Mouse (Mus musculus): ENCODE data around the gene 4930404H24Rik. TPM values are rescaled to one million over a fixed set of nuclear protein-coding genes. Genes with fewer than 3 reads are reported as not detected.

The 4930404H24Rik gene
- polyA plus RNA-seq, 1 experiment from 2014 or later, result not detected

DNA sequence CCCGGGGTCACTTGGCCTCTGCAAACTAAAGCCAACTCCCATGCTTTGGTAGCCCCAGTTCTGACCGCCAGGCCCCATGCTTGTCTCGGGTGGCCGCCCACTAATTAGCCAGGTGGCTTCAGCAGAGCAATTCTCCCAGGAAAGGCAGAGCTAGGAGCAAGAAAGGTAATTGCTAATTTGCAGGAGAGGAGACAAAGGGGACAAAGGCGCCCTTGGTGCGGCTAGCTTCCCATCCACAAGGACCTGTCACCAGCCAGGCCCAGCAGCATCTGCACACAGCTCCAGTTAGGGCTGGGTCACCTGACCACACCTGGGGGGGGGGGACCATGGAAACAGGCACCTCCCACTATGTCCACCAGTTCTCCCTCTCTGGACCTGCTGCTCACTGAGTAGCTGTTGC lies 19.0 kb downstream of the 4930404H24Rik start:
- H3K9ac ChIP-seq (ENCODE audit: low read length), result no peak overlapping the region

DNA sequence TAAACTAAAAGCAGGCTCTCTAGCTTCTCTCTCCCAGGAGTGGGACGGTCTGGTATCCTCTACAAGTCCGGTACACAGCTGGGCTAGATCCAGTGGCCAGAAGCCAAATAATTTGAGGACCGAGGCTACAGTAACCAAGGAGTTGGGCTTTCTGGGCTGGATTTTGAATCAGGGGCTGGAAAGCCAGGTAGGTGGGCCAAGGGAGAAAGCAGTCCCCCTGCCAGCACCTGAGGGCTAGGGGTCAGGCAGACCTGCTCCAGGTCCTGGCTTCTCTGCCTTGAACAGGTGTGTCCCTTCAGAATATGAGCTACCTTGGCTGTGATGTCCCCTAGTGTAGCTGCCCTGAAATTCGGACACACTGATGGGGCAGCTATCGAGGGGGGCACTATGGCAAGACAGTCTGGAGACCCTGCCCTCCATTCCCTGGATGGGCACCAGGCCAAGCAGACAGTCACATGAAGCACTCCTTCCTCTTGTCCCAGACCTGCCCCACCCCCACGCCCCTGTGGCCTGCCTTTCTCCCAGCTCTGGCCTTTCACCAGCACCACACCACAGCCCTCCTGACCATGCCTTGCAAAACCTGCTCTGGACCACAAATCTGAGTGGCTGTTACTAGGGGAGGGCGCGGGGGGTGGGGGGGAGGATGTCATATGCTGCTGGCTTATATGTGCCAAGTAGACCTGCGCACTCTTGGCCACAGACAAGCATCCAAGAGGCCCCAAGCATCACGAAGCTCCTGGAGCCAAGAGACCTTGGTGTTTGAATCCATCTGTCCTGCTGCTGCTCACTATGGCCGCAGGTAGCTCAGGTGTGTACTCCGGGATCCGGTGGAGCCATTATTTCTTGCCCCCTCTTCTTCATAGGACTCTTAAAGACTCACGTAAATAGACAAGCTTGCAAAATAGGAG lies 20.1 kb downstream of the 4930404H24Rik start:
- Histone ChIP-seq H3K9ac (ENCODE audit: low read length) (no peak overlapping the region), H3K4me3 (ENCODE audit: low read depth, low read length) (no peak overlapping the region), H3K4me2 (ENCODE audit: low read length) (no peak overlapping the region), H3K27me3 (replicated peaks; ENCODE audit: control insufficient read depth, insufficient read depth, low read length) (no peaks in the 10 kb centered on the region), H3K36me3 (ENCODE audit: control insufficient read depth, insufficient read depth, low read length) (no peaks in the 10 kb centered on the region), H3K4me1 (ENCODE audit: control insufficient read depth, insufficient read depth, low read length) (peaks cover 22% of the 10 kb centered on the region), H3K27ac (ENCODE audit: low read depth, low read length) (no peak overlapping the region), H3K9me3 (replicated peaks; ENCODE audit: control insufficient read depth, low read length) (no peaks in the 10 kb centered on the region)
- WGBS, result 79% methylated on average over 14 of the region's 14 CpGs
- no peak for DNase-seq (ENCODE audit: low spot score)
- ATAC-seq, result no peak

More for the DNA sequence above, 19.0 kb downstream of the 4930404H24Rik start:
- Histone ChIP-seq H3K27ac (ENCODE audit: low read depth, low read length) (no peak overlapping the region), H3K27me3 (replicated peaks; ENCODE audit: control insufficient read depth, insufficient read depth, low read length) (no peaks in the 10 kb centered on the region), H3K4me3 (ENCODE audit: low read depth, low read length) (no peak overlapping the region), H3K4me2 (ENCODE audit: low read length) (no peak overlapping the region), H3K9me3 (replicated peaks; ENCODE audit: control insufficient read depth, low read length) (no peaks in the 10 kb centered on the region), H3K4me1 (ENCODE audit: control insufficient read depth, insufficient read depth, low read length) (peaks cover 22% of the 10 kb centered on the region), H3K36me3 (ENCODE audit: control insufficient read depth, insufficient read depth, low read length) (no peaks in the 10 kb centered on the region)
- ATAC-seq (no peak), DNase-seq (ENCODE audit: low spot score) (no peak)
- 16% methylated on average over 6 of the region's 6 CpGs for WGBS

DNA sequence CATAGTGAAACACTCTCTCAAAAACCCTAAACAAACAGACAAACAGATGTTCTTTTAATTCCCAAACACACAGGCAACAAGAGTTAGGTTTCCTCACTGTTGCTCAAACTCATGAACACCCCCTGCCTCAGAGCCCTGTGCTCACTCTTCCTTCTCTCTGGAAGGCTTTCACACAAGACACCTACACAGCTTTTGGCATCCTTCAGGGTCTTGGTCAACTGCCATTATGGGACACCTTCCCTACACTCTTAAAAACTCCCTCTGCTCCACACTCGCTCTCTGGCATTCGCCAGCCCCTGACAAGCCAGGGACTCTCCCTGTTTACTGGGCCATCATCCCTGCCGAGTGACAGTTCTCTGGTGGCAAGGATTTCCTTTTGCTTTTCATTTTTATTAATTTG lies 21.4 kb downstream of the 4930404H24Rik start:
- no peak overlapping the region for H3K4me3 ChIP-seq (ENCODE audit: low read depth, low read length)
- H3K4me1 ChIP-seq (ENCODE audit: control insufficient read depth, insufficient read depth, low read length), result peaks cover 20% of the 10 kb centered on the region
- ATAC-seq, result no peak
- no peaks in the 10 kb centered on the region for H3K9me3 ChIP-seq (replicated peaks; ENCODE audit: control insufficient read depth, low read length)
- WGBS, result 84% methylated on average over 3 of the region's 3 CpGs
- no peaks in the 10 kb centered on the region for H3K27me3 ChIP-seq (replicated peaks; ENCODE audit: control insufficient read depth, insufficient read depth, low read length)
- no peaks in the 10 kb centered on the region for H3K36me3 ChIP-seq (ENCODE audit: control insufficient read depth, insufficient read depth, low read length)
- H3K27ac ChIP-seq (ENCODE audit: low read depth, low read length), result no peak overlapping the region
- H3K9ac ChIP-seq (ENCODE audit: low read length), result no peak overlapping the region
- DNase-seq (ENCODE audit: low spot score), result no peak
- no peak overlapping the region for H3K4me2 ChIP-seq (ENCODE audit: low read length)

DNA sequence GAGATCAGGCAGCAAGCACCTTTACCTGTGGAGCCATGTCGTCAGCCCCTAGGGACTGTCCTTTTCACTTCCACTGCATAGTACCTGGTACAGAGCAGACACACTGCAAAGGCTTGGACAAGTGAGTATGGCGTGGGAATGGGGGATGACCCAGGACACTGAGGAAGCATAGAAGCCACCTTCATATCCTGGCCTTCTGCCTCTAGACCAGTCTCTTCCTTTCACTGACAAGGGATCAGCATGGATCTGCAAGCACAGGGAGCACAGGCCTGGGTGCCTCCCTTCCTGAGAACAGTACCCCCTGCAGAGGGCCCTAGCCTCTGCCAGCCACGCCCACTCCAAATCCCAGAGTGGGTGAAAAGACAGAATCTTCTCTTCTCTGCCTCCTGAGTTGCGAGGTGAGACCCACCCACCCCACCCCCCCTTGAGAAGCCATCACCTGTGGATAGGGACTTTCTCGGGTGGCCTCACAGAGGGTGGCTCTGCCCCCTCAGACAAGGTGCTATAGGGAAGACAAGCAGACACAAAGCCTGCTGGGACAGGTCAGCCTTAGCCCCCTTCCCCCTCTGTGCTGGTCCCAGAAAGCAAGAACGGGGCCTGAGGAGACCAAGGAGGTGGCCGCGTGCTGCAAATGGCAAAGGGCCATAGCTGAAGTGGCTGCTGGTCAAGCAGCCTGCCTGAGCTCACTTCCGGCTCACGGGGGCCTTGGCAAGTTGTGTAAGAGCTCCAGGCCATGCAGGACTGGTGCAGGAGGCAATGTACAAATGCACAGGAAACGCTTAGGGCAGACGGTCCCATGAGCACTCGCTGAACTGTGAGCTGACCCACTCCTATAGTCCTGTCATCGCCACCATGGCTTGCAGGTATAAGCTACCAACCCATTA lies 22.1 kb downstream of the 4930404H24Rik start:
- Histone ChIP-seq H3K36me3 (ENCODE audit: control insufficient read depth, insufficient read depth, low read length) (no peaks in the 10 kb centered on the region), H3K9me3 (replicated peaks; ENCODE audit: control insufficient read depth, low read length) (no peaks in the 10 kb centered on the region), H3K27me3 (replicated peaks; ENCODE audit: control insufficient read depth, insufficient read depth, low read length) (no peaks in the 10 kb centered on the region), H3K4me2 (ENCODE audit: low read length) (no peak overlapping the region), H3K9ac (ENCODE audit: low read length) (no peak overlapping the region), H3K27ac (ENCODE audit: low read depth, low read length) (no peak overlapping the region), H3K4me3 (ENCODE audit: low read depth, low read length) (no peak overlapping the region), H3K4me1 (ENCODE audit: control insufficient read depth, insufficient read depth, low read length) (peaks cover 13% of the 10 kb centered on the region)
- 82% methylated on average over 12 of the region's 14 CpGs for WGBS
- ATAC-seq (no peak), DNase-seq (ENCODE audit: low spot score) (no peak)

DNA sequence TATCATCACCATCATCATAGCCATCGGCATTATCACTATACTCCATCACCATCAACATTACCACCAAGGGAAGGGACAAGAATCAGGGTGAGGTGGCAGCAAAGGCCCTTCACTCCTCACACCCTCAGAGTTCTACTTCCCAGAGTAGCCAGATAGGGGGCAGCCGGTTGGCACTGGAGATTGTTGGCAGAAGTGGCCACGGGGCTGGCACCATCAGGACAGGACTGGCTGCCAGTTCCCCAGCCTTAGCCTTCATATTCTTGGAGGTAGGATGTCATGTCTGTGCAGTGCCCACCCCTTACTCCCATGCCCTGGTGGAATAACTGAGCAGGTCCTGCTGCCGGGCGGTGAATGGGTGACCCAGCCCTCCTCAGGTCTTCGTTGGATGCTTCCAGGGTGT lies 23.0 kb downstream of the 4930404H24Rik start:
- no peaks in the 10 kb centered on the region for H3K9me3 ChIP-seq (replicated peaks; ENCODE audit: control insufficient read depth, low read length)
- ATAC-seq (no peak), DNase-seq (ENCODE audit: low spot score) (no peak)
- no peaks in the 10 kb centered on the region for H3K36me3 ChIP-seq (ENCODE audit: control insufficient read depth, insufficient read depth, low read length)
- H3K9ac ChIP-seq (ENCODE audit: low read length), result no peak overlapping the region
- 95% methylated on average over 6 of the region's 6 CpGs for WGBS
- H3K4me2 ChIP-seq (ENCODE audit: low read length), result no peak overlapping the region
- H3K4me3 ChIP-seq (ENCODE audit: low read depth, low read length), result no peak overlapping the region
- H3K4me1 ChIP-seq (ENCODE audit: control insufficient read depth, insufficient read depth, low read length), result peaks cover 9% of the 10 kb centered on the region
- H3K27me3 ChIP-seq (replicated peaks; ENCODE audit: control insufficient read depth, insufficient read depth, low read length), result no peaks in the 10 kb centered on the region
- H3K27ac ChIP-seq (ENCODE audit: low read depth, low read length), result no peak overlapping the region

DNA sequence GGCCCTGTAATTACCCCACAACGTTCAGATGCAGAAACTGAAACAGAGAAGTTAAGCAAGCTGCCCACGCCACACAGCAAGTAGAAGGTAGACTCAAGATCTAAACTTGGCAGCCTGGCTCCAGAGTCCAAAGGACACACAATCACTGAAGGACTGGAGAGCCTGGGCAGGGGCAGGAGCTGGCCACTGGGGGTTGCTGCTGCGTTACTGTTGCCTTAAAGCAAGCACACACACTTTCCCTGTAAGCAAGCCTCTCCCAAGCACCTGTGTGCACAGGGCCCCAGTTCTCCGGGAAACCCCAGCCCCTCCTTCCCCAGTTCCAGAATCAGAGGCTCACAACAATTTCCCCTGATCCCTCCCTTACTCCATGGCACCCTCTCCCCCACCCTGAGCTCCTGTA lies 24.4 kb downstream of the 4930404H24Rik start:
- ATAC-seq (no peak), DNase-seq (ENCODE audit: low spot score) (no peak)
- Histone ChIP-seq H3K27ac (ENCODE audit: low read depth, low read length) (no peak overlapping the region), H3K4me2 (ENCODE audit: low read length) (no peak overlapping the region), H3K9ac (ENCODE audit: low read length) (no peak overlapping the region), H3K9me3 (replicated peaks; ENCODE audit: control insufficient read depth, low read length) (no peaks in the 10 kb centered on the region), H3K27me3 (replicated peaks; ENCODE audit: control insufficient read depth, insufficient read depth, low read length) (no peaks in the 10 kb centered on the region), H3K4me1 (ENCODE audit: control insufficient read depth, insufficient read depth, low read length) (peaks cover 5% of the 10 kb centered on the region), H3K4me3 (ENCODE audit: low read depth, low read length) (no peak overlapping the region), H3K36me3 (ENCODE audit: control insufficient read depth, insufficient read depth, low read length) (no peaks in the 10 kb centered on the region)
- 48% methylated on average over 4 of the region's 4 CpGs for WGBS

DNA sequence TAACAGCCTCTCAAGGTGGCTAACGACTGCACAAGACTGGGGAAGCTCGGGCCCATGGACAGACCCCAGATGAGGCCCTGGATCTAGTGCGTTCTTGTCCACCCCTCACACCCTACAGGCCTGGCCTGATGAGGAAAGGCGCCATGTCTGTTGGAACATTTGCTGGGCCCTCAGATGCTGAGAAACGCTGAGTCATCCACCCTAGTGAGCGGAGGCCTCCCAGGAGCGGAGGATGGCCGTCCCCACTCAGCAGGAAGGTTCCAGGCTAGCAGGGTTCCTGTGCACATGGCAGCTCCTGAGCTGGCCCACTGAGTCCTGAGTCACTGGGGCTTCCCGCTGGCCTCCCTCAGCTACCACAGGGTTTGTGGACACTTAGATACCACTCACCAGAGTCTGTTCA lies 27.5 kb downstream of the 4930404H24Rik start:
- 79% methylated on average over 9 of the region's 9 CpGs for WGBS
- H3K27me3 ChIP-seq (replicated peaks; ENCODE audit: control insufficient read depth, insufficient read depth, low read length), result no peaks in the 10 kb centered on the region
- no peak for DNase-seq (ENCODE audit: low spot score)
- no peak overlapping the region for H3K4me2 ChIP-seq (ENCODE audit: low read length)
- peaks cover 9% of the 10 kb centered on the region; the same call in 1 of the 2 replicates for H3K4me1 ChIP-seq (ENCODE audit: control insufficient read depth, insufficient read depth, low read length)
- H3K36me3 ChIP-seq (ENCODE audit: control insufficient read depth, insufficient read depth, low read length), result no peaks in the 10 kb centered on the region
- no peaks in the 10 kb centered on the region for H3K9me3 ChIP-seq (replicated peaks; ENCODE audit: control insufficient read depth, low read length)
- no peak overlapping the region for H3K27ac ChIP-seq (ENCODE audit: low read depth, low read length)
- no peak overlapping the region for H3K9ac ChIP-seq (ENCODE audit: low read length)
- no peak overlapping the region for H3K4me3 ChIP-seq (ENCODE audit: low read depth, low read length)
- no peak for ATAC-seq

DNA sequence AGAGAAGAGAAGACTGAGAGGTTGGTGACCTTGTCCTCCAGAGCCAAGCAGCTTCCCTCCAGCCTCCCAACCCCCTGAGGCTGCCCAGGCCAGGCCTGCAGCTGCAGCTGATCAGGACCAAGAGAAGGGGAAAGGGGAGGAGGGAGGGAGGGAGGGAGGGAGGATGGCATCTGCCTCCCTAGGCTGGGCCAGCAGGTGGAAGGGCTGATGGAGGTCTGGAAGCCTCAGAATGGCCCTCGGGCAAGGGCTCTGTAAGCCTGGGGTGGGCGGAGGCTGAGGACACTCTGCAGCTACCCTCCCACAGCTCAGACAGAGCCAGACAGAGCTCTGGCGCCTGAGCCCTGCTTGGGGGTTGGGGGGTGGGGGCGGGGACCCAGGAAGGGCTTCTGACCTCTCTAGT lies 29.7 kb downstream of the 4930404H24Rik start:
- DNase-seq (ENCODE audit: low spot score), result peak; percentile 33
- Histone ChIP-seq H3K9me3 (replicated peaks; ENCODE audit: control insufficient read depth, low read length) (no peaks in the 10 kb centered on the region), H3K9ac (ENCODE audit: low read length) (peak overlapping the region; percentile 17; the same call in 1 of the 2 replicates), H3K27ac (ENCODE audit: low read depth, low read length) (0 out of 2 replicates have a peak overlapping the region, but pooled peaks have one; percentile 21), H3K27me3 (replicated peaks; ENCODE audit: control insufficient read depth, insufficient read depth, low read length) (no peaks in the 10 kb centered on the region), H3K4me2 (ENCODE audit: low read length) (no peak overlapping the region), H3K36me3 (ENCODE audit: control insufficient read depth, insufficient read depth, low read length) (no peaks in the 10 kb centered on the region), H3K4me1 (ENCODE audit: control insufficient read depth, insufficient read depth, low read length) (peaks cover 17% of the 10 kb centered on the region), H3K4me3 (ENCODE audit: low read depth, low read length) (no peak overlapping the region)
- WGBS, result 28% methylated on average over 4 of the region's 4 CpGs
- peak; percentile 64 for ATAC-seq
